Mouse (Mus musculus): ENCODE results near the gene Nup214. TPM values are rescaled to one million over a fixed set of nuclear protein-coding genes. Genes with fewer than 3 reads are reported as not detected.

The Nup214 gene
- total and polyA plus RNA-seq, 3 experiments: 13.9 to 106 (median 50.9) TPM

- no peak overlapping the region for H3K4me3 ChIP-seq (replicated peaks in 1 of 3; ENCODE audit: low read depth in 2 of 3, low read length in 2 of 3, poor library complexity in 1 of 3)
- TF ChIP-seq ZKSCAN1 (IDR thresholded peaks at IDR 0.05; ENCODE audit: borderline replicate concordance, low read depth, low read length): no peak
- no peak for TF ChIP-seq GABPA (IDR thresholded peaks at IDR 0.05; ENCODE audit: insufficient replicate concordance, low read depth, low read length)
- no peak for TF ChIP-seq E2F4 (IDR thresholded peaks at IDR 0.05; ENCODE audit: insufficient replicate concordance, low read depth, low read length)
- no peak for TF ChIP-seq MYC (IDR thresholded peaks at IDR 0.05; ENCODE audit: low read depth, low read length)
- no peak for TF ChIP-seq ZNF384 (IDR thresholded peaks at IDR 0.05; ENCODE audit: low read depth, low read length)
- TF ChIP-seq RCOR1 (conservative IDR thresholded peaks at IDR 0.05; ENCODE audit: low read depth, low read length): no peak
- no peak for TF ChIP-seq PAX5 (IDR thresholded peaks at IDR 0.05; ENCODE audit: low read length)
- TF ChIP-seq TCF12 (IDR thresholded peaks at IDR 0.05; ENCODE audit: low read depth, low read length): no peak
- no peak for TF ChIP-seq SMC3 (IDR thresholded peaks at IDR 0.05; ENCODE audit: low read depth, low read length)
- no peak for TF ChIP-seq UBTF (IDR thresholded peaks at IDR 0.05; ENCODE audit: low read depth, low read length)
- no peak for TF ChIP-seq EP300 (IDR thresholded peaks at IDR 0.05; ENCODE audit: low read length)
- no peak for TF ChIP-seq ZC3H11A (IDR thresholded peaks at IDR 0.05; ENCODE audit: low read depth, low read length)
- no peaks in the 10 kb centered on the region for H3K36me3 ChIP-seq (replicated peaks in 1 of 2; ENCODE audit: control insufficient read depth in 1 of 2, insufficient read depth in 1 of 2, low read length in 1 of 2)
- no peak overlapping the region for H3K4me2 ChIP-seq (ENCODE audit: insufficient read depth, low read depth, poor library complexity, severe bottlenecking)
- H3K9me3 ChIP-seq (replicated peaks; ENCODE audit: low read length): peaks cover 5% of the 10 kb centered on the region
- in situ Hi-C loops (cut with MboI; ENCODE audit: low pct_ligation_motif_present, low pct_unique_long_range_greater_than_20kb, low sequenced_read_pairs): no loop called here
- peaks cover under 1% of the 10 kb centered on the region for H3K27me3 ChIP-seq (replicated peaks)
- no peak overlapping the region for H3K27ac ChIP-seq (ENCODE audit: insufficient read depth, low read depth)
- DNase-seq (ENCODE audit: extremely low read depth): no peak
- no peak overlapping the region for H3K9ac ChIP-seq (ENCODE audit: insufficient read depth, low read depth)
- dilution Hi-C loops (cut with MboI; ENCODE audit: extremely low pct_ligation_motif_present, extremely low pct_unique_long_range_greater_than_20kb, low sequenced_read_pairs): no loop called here
- H3K4me1 ChIP-seq (ENCODE audit: control insufficient read depth in 1 of 2, insufficient read depth in 2 of 2): peaks cover 10 to 42% of the 10 kb centered on the region in 2 experiments
- no peaks in the 10 kb centered on the region for H3K79me2 ChIP-seq (replicated peaks; ENCODE audit: control insufficient read depth, extremely low read depth, insufficient read depth, poor library complexity, severe bottlenecking)
Observed at GRCm38 (mm10) chr2:32078522-32078921, 104.3 kb downstream of the Nup214 start.

GRCm38 (mm10) chr2:32079191-32079725, 105.0 kb downstream of the Nup214 start:
- Histone ChIP-seq H3K27me3 (replicated peaks) (peaks cover 5% of the 10 kb centered on the region), H3K4me3 (replicated peaks in 1 of 3; ENCODE audit: low read depth in 2 of 3, low read length in 2 of 3, poor library complexity in 1 of 3) (no peak overlapping the region), H3K9ac (ENCODE audit: insufficient read depth, low read depth) (no peak overlapping the region), H3K4me2 (ENCODE audit: insufficient read depth, low read depth, poor library complexity, severe bottlenecking) (no peak overlapping the region), H3K79me2 (replicated peaks; ENCODE audit: control insufficient read depth, extremely low read depth, insufficient read depth, poor library complexity, severe bottlenecking) (no peaks in the 10 kb centered on the region), H3K27ac (ENCODE audit: insufficient read depth, low read depth) (no peak overlapping the region), H3K9me3 (replicated peaks; ENCODE audit: low read length) (peaks cover 9% of the 10 kb centered on the region), H3K4me1 (ENCODE audit: control insufficient read depth in 1 of 2, insufficient read depth in 2 of 2) (peaks cover 10 to 37% of the 10 kb centered on the region in 2 experiments), H3K36me3 (replicated peaks in 1 of 2; ENCODE audit: control insufficient read depth in 1 of 2, insufficient read depth in 1 of 2, low read length in 1 of 2) (no peaks in the 10 kb centered on the region)
- TF ChIP-seq ETS1 (conservative IDR thresholded peaks at IDR 0.05; ENCODE audit: low read depth, low read length): no peak
- TF ChIP-seq UBTF (IDR thresholded peaks at IDR 0.05; ENCODE audit: low read depth, low read length): no peak
- no peak for TF ChIP-seq NRF1 (IDR thresholded peaks at IDR 0.05; ENCODE audit: low read depth, low read length)
- no peak for TF ChIP-seq CHD1 (IDR thresholded peaks at IDR 0.05; ENCODE audit: low read depth, low read length)
- no peak for TF ChIP-seq EP300 (IDR thresholded peaks at IDR 0.05; ENCODE audit: low read length)
- TF ChIP-seq MXI1 (IDR thresholded peaks at IDR 0.05; ENCODE audit: low read depth, low read length): no peak
- TF ChIP-seq POLR2A (IDR thresholded peaks at IDR 0.05; ENCODE audit: low read depth, low read length): no peak
- no peak for TF ChIP-seq ELF1 (IDR thresholded peaks at IDR 0.05; ENCODE audit: low read depth, low read length)
- TF ChIP-seq KAT2A (IDR thresholded peaks at IDR 0.05; ENCODE audit: insufficient replicate concordance, low read length): no peak
- no peak for TF ChIP-seq MAX (IDR thresholded peaks at IDR 0.05; ENCODE audit: low read length)
- no peak for TF ChIP-seq RCOR1 (conservative IDR thresholded peaks at IDR 0.05; ENCODE audit: low read depth, low read length)
- no peak for TF ChIP-seq E2F4 (IDR thresholded peaks at IDR 0.05; ENCODE audit: insufficient replicate concordance, low read depth, low read length)
- TF ChIP-seq JUND (conservative IDR thresholded peaks at IDR 0.05; ENCODE audit: low read depth, low read length): no peak
- DNase-seq (ENCODE audit: extremely low read depth): no peak
- in situ Hi-C loops (cut with MboI; ENCODE audit: low pct_ligation_motif_present, low pct_unique_long_range_greater_than_20kb, low sequenced_read_pairs): no loop called here
- dilution Hi-C loops (cut with MboI; ENCODE audit: extremely low pct_ligation_motif_present, extremely low pct_unique_long_range_greater_than_20kb, low sequenced_read_pairs): no loop called here

Data from CH12.LX (cell line).